Mouse (Mus musculus): ENCODE data around the gene Il5ra. TPM values are rescaled to one million over a fixed set of nuclear protein-coding genes. Genes with fewer than 3 reads are reported as not detected.

The Il5ra gene
- total RNA-seq (2012; rRNA removed) (not detected in 2 replicates), polyA plus RNA-seq (2012; ENCODE audit: insufficient read depth in 1 of 2, insufficient read length in 2 of 2, low read depth in 1 of 2, low replicate concordance in 2 of 2, missing spikeins in 1 of 2) (under 1 TPM in 1 of 2 experiments, not detected in 1; 0.10 TPM)

DNA sequence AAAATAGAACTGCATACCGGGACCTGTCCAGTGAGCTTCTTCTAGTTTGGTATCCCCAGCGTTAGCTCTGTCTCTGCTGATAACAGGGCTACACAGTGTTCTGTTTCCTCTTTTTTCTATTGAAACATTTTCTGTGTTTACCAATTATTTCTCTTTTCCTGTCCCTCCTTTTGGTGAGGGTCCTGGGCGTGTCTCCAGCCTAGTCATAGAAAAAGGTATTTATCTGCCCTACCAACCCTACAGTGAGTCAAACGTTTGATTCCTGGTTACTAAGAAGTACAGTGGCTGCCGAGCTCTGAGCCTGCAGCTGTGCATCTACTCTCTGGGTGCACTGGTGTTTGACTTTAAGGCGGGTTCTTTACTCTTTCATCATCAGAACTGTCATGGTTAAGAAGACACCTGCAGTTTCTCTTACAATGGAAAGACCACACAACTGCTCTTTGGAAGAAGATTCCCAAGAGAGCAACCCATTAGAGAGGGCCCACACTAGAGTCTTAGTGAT lies at the start of gene Il5ra:
Gene Il5ra, minus strand, starts transcription at position 151 of the 502 bp plus-strand sequence.
- no peak within 1 kb of the TSS for H3K9ac ChIP-seq (ENCODE audit: control insufficient read depth, low read depth, low read length, poor library complexity, severe bottlenecking)
- peaks cover 4 to 14% of the 10 kb centered on the region in 2 experiments; a peak in 3 of 4 replicates for H3K4me1 ChIP-seq (ENCODE audit: control insufficient read depth in 1 of 2, insufficient read depth in 2 of 2, low read length in 2 of 2)
- TF ChIP-seq POLR2AphosphoS2 (IDR thresholded peaks at IDR 0.05; ENCODE audit: low read length) (no peak), UBTF (IDR thresholded peaks at IDR 0.05; ENCODE audit: borderline replicate concordance, insufficient read depth, low read depth, low read length) (no peak), POLR2A (IDR thresholded peaks at IDR 0.05; ENCODE audit: control insufficient read depth in 1 of 2, insufficient read depth in 1 of 2, low read depth in 1 of 2, low read length in 2 of 2, poor library complexity in 1 of 2) (no peak), JUND (IDR thresholded peaks at IDR 0.05; ENCODE audit: low read depth, low read length) (no peak), RAD21 (IDR thresholded peaks at IDR 0.05; ENCODE audit: low read depth, low read length) (no peak), RCOR1 (IDR thresholded peaks at IDR 0.05; ENCODE audit: low read depth, low read length) (no peak), MAX (IDR thresholded peaks at IDR 0.05; ENCODE audit: low read length) (no peak), POLR2AphosphoS5 (IDR thresholded peaks at IDR 0.05; ENCODE audit: borderline replicate concordance, low read depth, low read length) (no peak), EP300 (IDR thresholded peaks at IDR 0.05; ENCODE audit: low read depth in 1 of 2, low read length in 2 of 2) (peak; percentile 77 to 81), MEF2A (IDR thresholded peaks at IDR 0.05; ENCODE audit: extremely low read depth, insufficient replicate concordance, low read depth, low read length, poor library complexity, severe bottlenecking) (no peak), ETS1 (IDR thresholded peaks at IDR 0.05; ENCODE audit: low read depth, low read length) (peak; percentile 63), TCF12 (IDR thresholded peaks at IDR 0.05; ENCODE audit: low read depth, low read length) (peak; percentile 56), SIN3A (IDR thresholded peaks at IDR 0.05; ENCODE audit: low read length) (peak; percentile 51; the same call in 1 of the 2 replicates), MAZ (IDR thresholded peaks at IDR 0.05; ENCODE audit: low read depth, low read length) (no peak), ZKSCAN1 (IDR thresholded peaks at IDR 0.05; ENCODE audit: low read depth, low read length) (no peak), MYC (IDR thresholded peaks at IDR 0.05; ENCODE audit: low read depth, low read length) (peak; percentile 42; the same call in 1 of the 2 replicates), ZNF384 (IDR thresholded peaks at IDR 0.05; ENCODE audit: low read depth, low read length) (no peak), USF1 (IDR thresholded peaks at IDR 0.05; ENCODE audit: low read depth, low read length) (no peak), BHLHE40 (IDR thresholded peaks at IDR 0.05; ENCODE audit: borderline replicate concordance, low read depth, low read length) (no peak), GABPA (IDR thresholded peaks at IDR 0.05; ENCODE audit: low read depth, low read length) (no peak), TBP (IDR thresholded peaks at IDR 0.05; ENCODE audit: low read depth, low read length) (peak; percentile 66; the same call in 1 of the 2 replicates), ZC3H11A (IDR thresholded peaks at IDR 0.05; ENCODE audit: low read depth, low read length) (no peak), GATA1 (IDR thresholded peaks at IDR 0.05; ENCODE audit: low read depth, low read length) (peak; percentile 86), HCFC1 (IDR thresholded peaks at IDR 0.05; ENCODE audit: low read depth, low read length) (no peak), SMC3 (IDR thresholded peaks at IDR 0.05; ENCODE audit: low read depth, low read length) (no peak), NELFE (IDR thresholded peaks at IDR 0.05; ENCODE audit: low read depth, low read length) (no peak), MYB (IDR thresholded peaks at IDR 0.05; ENCODE audit: low read depth, low read length) (no peak), USF2 (IDR thresholded peaks at IDR 0.05; ENCODE audit: borderline replicate concordance in 1 of 2, insufficient read depth in 1 of 2, low read depth in 1 of 2, low read length in 2 of 2) (no peak), MAFK (IDR thresholded peaks at IDR 0.05; ENCODE audit: borderline replicate concordance, low read depth, low read length) (no peak), CHD1 (IDR thresholded peaks at IDR 0.05; ENCODE audit: low read depth, low read length) (no peak), ZMIZ1 (IDR thresholded peaks at IDR 0.05; ENCODE audit: low read depth, low read length) (no peak), CHD2 (IDR thresholded peaks at IDR 0.05; ENCODE audit: low read length) (no peak), NRF1 (IDR thresholded peaks at IDR 0.05; ENCODE audit: insufficient read depth, low read depth, low read length, poor library complexity, severe bottlenecking) (no peak), MXI1 (IDR thresholded peaks at IDR 0.05; ENCODE audit: low read depth, low read length) (no peak), E2F4 (IDR thresholded peaks at IDR 0.05; ENCODE audit: borderline replicate concordance, low read depth, low read length) (no peak), CTCF (IDR thresholded peaks at IDR 0.05 in 2 of 3, conservative IDR thresholded peaks at IDR 0.05 in 1 of 3; ENCODE audit: control insufficient read depth in 1 of 3, insufficient read depth in 1 of 3, low read depth in 2 of 3, low read length in 3 of 3, poor library complexity in 1 of 3, severe bottlenecking in 1 of 3) (no peak), TAL1 (IDR thresholded peaks at IDR 0.05; ENCODE audit: low read length) (peak; percentile 49; the same call in 1 of the 2 replicates)

More for the DNA sequence above, at the start of gene Il5ra:
- H3K79me2 ChIP-seq (ENCODE audit: control insufficient read depth, insufficient read depth, low read length, poor library complexity) = no peaks in the 10 kb centered on the region
- no peaks in the 10 kb centered on the region for H3K9me3 ChIP-seq (replicated peaks; ENCODE audit: insufficient read depth, low read length)
- DNase-seq (ENCODE audit: low read depth, low spot score) = peak; percentile 82
- peaks cover 0 to 3% of the 10 kb centered on the region in 2 experiments; a peak in 2 of 4 replicates for H3K36me3 ChIP-seq (ENCODE audit: control insufficient read depth in 1 of 2, insufficient read depth in 2 of 2, low read length in 2 of 2)
- H3K4me3 ChIP-seq (ENCODE audit: control insufficient read depth in 1 of 2, insufficient read depth in 1 of 2, low read depth in 2 of 2, low read length in 2 of 2) = peak within 1 kb of the TSS in 1 of 2 experiments; percentile 33; a peak in 3 of 4 replicates
- H3K27ac ChIP-seq (ENCODE audit: control insufficient read depth, low read depth, low read length) = peak within 1 kb of the TSS; percentile 65
- H3K27me3 ChIP-seq (ENCODE audit: control insufficient read depth in 1 of 2, insufficient read depth in 2 of 2, low read length in 2 of 2) = no peaks in the 10 kb centered on the region; a peak in 1 of 4 replicates
